Mouse (Mus musculus): ENCODE results near the gene Nfx1. TPM values are rescaled to one million over a fixed set of nuclear protein-coding genes. Genes with fewer than 3 reads are reported as not detected.
A peak's percentile ranks its signal among the peaks of the same experiment; 100 is the strongest.

Nfx1 gene
- polyA plus RNA-seq, 1 experiment = 11.1 TPM

GRCm38 (mm10) chr4:40953521-40953920 is 17.2 kb upstream of the Nfx1 start:
- Histone ChIP-seq H3K4me3 (ENCODE audit: low read depth, low read length) (no peak overlapping the region), H3K36me3 (ENCODE audit: control insufficient read depth, insufficient read depth, low read length) (peaks cover 50% of the 10 kb centered on the region), H3K4me1 (ENCODE audit: control insufficient read depth, insufficient read depth, insufficient read length, low read length) (no peaks in the 10 kb centered on the region), H3K27me3 (ENCODE audit: control insufficient read depth, insufficient read depth, low read length) (no peaks in the 10 kb centered on the region), H3K27ac (ENCODE audit: insufficient read depth, low read depth, low read length) (no peak overlapping the region)
- WGBS = 86% methylated on average over 1 of the region's 1 CpGs
- no peak for TF ChIP-seq CTCF (IDR thresholded peaks at IDR 0.05; ENCODE audit: extremely low read depth, insufficient read length, insufficient replicate concordance, low read depth, low read length)
- TF ChIP-seq POLR2A (IDR thresholded peaks at IDR 0.05; ENCODE audit: low read depth, low read length) = no peak

- Histone ChIP-seq H3K27me3 (ENCODE audit: control insufficient read depth, insufficient read depth, low read length) (no peaks in the 10 kb centered on the region), H3K4me1 (ENCODE audit: control insufficient read depth, insufficient read depth, insufficient read length, low read length) (no peaks in the 10 kb centered on the region), H3K4me3 (ENCODE audit: low read depth, low read length) (no peak overlapping the region), H3K36me3 (ENCODE audit: control insufficient read depth, insufficient read depth, low read length) (peaks cover 70% of the 10 kb centered on the region), H3K27ac (ENCODE audit: insufficient read depth, low read depth, low read length) (no peak overlapping the region)
- TF ChIP-seq CTCF (IDR thresholded peaks at IDR 0.05; ENCODE audit: extremely low read depth, insufficient read length, insufficient replicate concordance, low read depth, low read length) (no peak), POLR2A (IDR thresholded peaks at IDR 0.05; ENCODE audit: low read depth, low read length) (no peak)
- 82% methylated on average over 6 of the region's 6 CpGs for WGBS
These were observed 14.8 kb upstream of the Nfx1 start for GRCm38 (mm10) chr4:40955942-40956341.

- Histone ChIP-seq H3K27me3 (ENCODE audit: control insufficient read depth, insufficient read depth, low read length) (no peaks in the 10 kb centered on the region), H3K36me3 (ENCODE audit: control insufficient read depth, insufficient read depth, low read length) (peaks cover 60% of the 10 kb centered on the region), H3K4me1 (ENCODE audit: control insufficient read depth, insufficient read depth, insufficient read length, low read length) (no peaks in the 10 kb centered on the region), H3K4me3 (ENCODE audit: low read depth, low read length) (no peak overlapping the region), H3K27ac (ENCODE audit: insufficient read depth, low read depth, low read length) (no peak overlapping the region)
- no peak for TF ChIP-seq CTCF (IDR thresholded peaks at IDR 0.05; ENCODE audit: extremely low read depth, insufficient read length, insufficient replicate concordance, low read depth, low read length)
- no peak for TF ChIP-seq POLR2A (IDR thresholded peaks at IDR 0.05; ENCODE audit: low read depth, low read length)
- 88% methylated on average over 3 of the region's 3 CpGs for WGBS
These were observed 7.2 kb upstream of the Nfx1 start for GRCm38 (mm10) chr4:40963536-40963935.

GRCm38 (mm10) chr4:40969161-40969560 is 1.5 kb upstream of the Nfx1 start:
- 30% methylated on average over 4 of the region's 4 CpGs for WGBS

GRCm38 (mm10) chr4:40969781-40970591 is 720 bp upstream of the Nfx1 start:
- H3K4me3 ChIP-seq (ENCODE audit: low read depth, low read length) = peak overlapping the region; percentile 73
- WGBS = 4% methylated on average over 13 of the region's 13 CpGs
- TF ChIP-seq CTCF (IDR thresholded peaks at IDR 0.05; ENCODE audit: extremely low read depth, insufficient read length, insufficient replicate concordance, low read depth, low read length) = no peak
- no peak for TF ChIP-seq POLR2A (IDR thresholded peaks at IDR 0.05; ENCODE audit: low read depth, low read length)
- peaks cover 4% of the 10 kb centered on the region for H3K4me1 ChIP-seq (ENCODE audit: control insufficient read depth, insufficient read depth, insufficient read length, low read length)
- H3K27me3 ChIP-seq (ENCODE audit: control insufficient read depth, insufficient read depth, low read length) = no peaks in the 10 kb centered on the region
- H3K36me3 ChIP-seq (ENCODE audit: control insufficient read depth, insufficient read depth, low read length) = peaks cover 13% of the 10 kb centered on the region
- peak overlapping the region; percentile 81 for H3K27ac ChIP-seq (ENCODE audit: insufficient read depth, low read depth, low read length)

More at GRCm38 (mm10) chr4:40969161-40969560, 1.5 kb upstream of the Nfx1 start:
- no peaks in the 10 kb centered on the region for H3K27me3 ChIP-seq (ENCODE audit: control insufficient read depth, insufficient read depth, low read length)
- no peak overlapping the region for H3K4me3 ChIP-seq (ENCODE audit: low read depth, low read length)
- peaks cover 19% of the 10 kb centered on the region for H3K36me3 ChIP-seq (ENCODE audit: control insufficient read depth, insufficient read depth, low read length)
- H3K27ac ChIP-seq (ENCODE audit: insufficient read depth, low read depth, low read length) = no peak overlapping the region
- TF ChIP-seq CTCF (IDR thresholded peaks at IDR 0.05; ENCODE audit: extremely low read depth, insufficient read length, insufficient replicate concordance, low read depth, low read length) = no peak
- no peak for TF ChIP-seq POLR2A (IDR thresholded peaks at IDR 0.05; ENCODE audit: low read depth, low read length)
- H3K4me1 ChIP-seq (ENCODE audit: control insufficient read depth, insufficient read depth, insufficient read length, low read length) = peaks cover 4% of the 10 kb centered on the region

GRCm38 (mm10) chr4:40970592-40970841 is 189 bp upstream of the Nfx1 start:
- peaks cover 10% of the 10 kb centered on the region for H3K36me3 ChIP-seq (ENCODE audit: control insufficient read depth, insufficient read depth, low read length)
- peak overlapping the region; percentile 81 for H3K27ac ChIP-seq (ENCODE audit: insufficient read depth, low read depth, low read length)
- H3K27me3 ChIP-seq (ENCODE audit: control insufficient read depth, insufficient read depth, low read length) = no peaks in the 10 kb centered on the region
- no peak for TF ChIP-seq POLR2A (IDR thresholded peaks at IDR 0.05; ENCODE audit: low read depth, low read length)
- no peak for TF ChIP-seq CTCF (IDR thresholded peaks at IDR 0.05; ENCODE audit: extremely low read depth, insufficient read length, insufficient replicate concordance, low read depth, low read length)
- peak overlapping the region; percentile 73 for H3K4me3 ChIP-seq (ENCODE audit: low read depth, low read length)
- H3K4me1 ChIP-seq (ENCODE audit: control insufficient read depth, insufficient read depth, insufficient read length, low read length) = peaks cover 4% of the 10 kb centered on the region
- whole genome bisulfite sequencing = under 1% methylated on average over 16 of the region's 16 CpGs

- H3K27me3 ChIP-seq (ENCODE audit: control insufficient read depth, insufficient read depth, low read length) = no peaks in the 10 kb centered on the region
- no peak overlapping the region for H3K27ac ChIP-seq (ENCODE audit: insufficient read depth, low read depth, low read length)
- H3K4me1 ChIP-seq (ENCODE audit: control insufficient read depth, insufficient read depth, insufficient read length, low read length) = peaks cover 4% of the 10 kb centered on the region
- H3K36me3 ChIP-seq (ENCODE audit: control insufficient read depth, insufficient read depth, low read length) = peaks cover 8% of the 10 kb centered on the region
- peak overlapping the region; percentile 73 for H3K4me3 ChIP-seq (ENCODE audit: low read depth, low read length)
- 22% methylated on average over 13 of the region's 13 CpGs for WGBS
- peak; percentile 62; the same call in 1 of the 2 replicates for TF ChIP-seq CTCF (IDR thresholded peaks at IDR 0.05; ENCODE audit: extremely low read depth, insufficient read length, insufficient replicate concordance, low read depth, low read length)
- TF ChIP-seq POLR2A (IDR thresholded peaks at IDR 0.05; ENCODE audit: low read depth, low read length) = no peak
These were observed 1.0 kb downstream of the Nfx1 start for GRCm38 (mm10) chr4:40971744-40972143.

Data from small intestine, adult 2 months (tissue).